Mouse (Mus musculus): Measurements from ENCODE around the gene Ecsit.
"Not testable (repeated sequence)": the region's sequence is repeated elsewhere in the genome, so short reads cannot be mapped to it uniquely, and the experiment has no call there.

Ecsit gene

GRCm38 (mm10) chr9:22089986-22090385, 4.7 kb upstream of the Ecsit start:
- DNase-seq (ENCODE audit: low read depth, low spot score), result no peak

- no peak for DNase-seq (ENCODE audit: low read depth, low spot score)
Measured at GRCm38 (mm10) chr9:22089281-22089680, 4.0 kb upstream of the Ecsit start.

- no peak for DNase-seq (ENCODE audit: low read depth, low spot score)
Measured at GRCm38 (mm10) chr9:22087034-22087618, 1.9 kb upstream of the Ecsit start.

GRCm38 (mm10) chr9:22086012-22086411, 774 bp upstream of the Ecsit start:
- no peak for DNase-seq (ENCODE audit: low read depth, low spot score)

GRCm38 (mm10) chr9:22084667-22085021, 594 bp downstream of the Ecsit start:
- DNase-seq (ENCODE audit: low read depth, low spot score), result no peak

- DNase-seq (ENCODE audit: low read depth, low spot score), result no peak
Measured at GRCm38 (mm10) chr9:22076223-22076622, 9.0 kb downstream of the Ecsit start.

- DNase-seq (ENCODE audit: low read depth, low spot score), result not testable (repeated sequence)
Measured at GRCm38 (mm10) chr9:22075778-22076177, 9.5 kb downstream of the Ecsit start.

GRCm38 (mm10) chr9:22072276-22072675, 13.0 kb downstream of the Ecsit start:
- no peak for DNase-seq (ENCODE audit: low read depth, low spot score)

GRCm38 (mm10) chr9:22070791-22071573, 14.3 kb downstream of the Ecsit start, which contains the start of the genes Gm49318 and Zfp653:
Gene Gm49318 (minus strand): TSS chr9:22071259.
Gene Zfp653 (minus strand): TSS chr9:22071376.
- peak; percentile 89 for DNase-seq (ENCODE audit: low read depth, low spot score)

GRCm38 (mm10) chr9:22069881-22070553, 15.2 kb downstream of the Ecsit start:
- no peak for DNase-seq (ENCODE audit: low read depth, low spot score)

- no peak for DNase-seq (ENCODE audit: low read depth, low spot score)
Measured at GRCm38 (mm10) chr9:22067195-22067594, 18.0 kb downstream of the Ecsit start.

- peak; percentile 35 for DNase-seq (ENCODE audit: low read depth, low spot score)
Measured at GRCm38 (mm10) chr9:22066433-22066832, 18.8 kb downstream of the Ecsit start.

GRCm38 (mm10) chr9:22065642-22066041, 19.6 kb downstream of the Ecsit start:
- DNase-seq (ENCODE audit: low read depth, low spot score), result no peak

GRCm38 (mm10) chr9:22064341-22064740, 20.9 kb downstream of the Ecsit start:
- no peak for DNase-seq (ENCODE audit: low read depth, low spot score)

- DNase-seq (ENCODE audit: low read depth, low spot score), result no peak
Measured at GRCm38 (mm10) chr9:22061339-22061738, 23.9 kb downstream of the Ecsit start.

GRCm38 (mm10) chr9:22058011-22058424, 27.2 kb downstream of the Ecsit start:
- no peak for DNase-seq (ENCODE audit: low read depth, low spot score)

GRCm38 (mm10) chr9:22057031-22057517, 28.2 kb downstream of the Ecsit start:
- no peak for DNase-seq (ENCODE audit: low read depth, low spot score)

- no peak for DNase-seq (ENCODE audit: low read depth, low spot score)
Measured at GRCm38 (mm10) chr9:22056303-22056910, 28.8 kb downstream of the Ecsit start.

GRCm38 (mm10) chr9:22055713-22056112, 29.5 kb downstream of the Ecsit start:
- DNase-seq (ENCODE audit: low read depth, low spot score), result no peak

GRCm38 (mm10) chr9:22054411-22055076, 30.7 kb downstream of the Ecsit start:
- peak; percentile 28 for DNase-seq (ENCODE audit: low read depth, low spot score)

GRCm38 (mm10) chr9:22053657-22054056, 31.6 kb downstream of the Ecsit start:
- DNase-seq (ENCODE audit: low read depth, low spot score), result no peak

- no peak for DNase-seq (ENCODE audit: low read depth, low spot score)
Measured at GRCm38 (mm10) chr9:22051958-22052254, 33.3 kb downstream of the Ecsit start, which contains the start of gene Elavl3. Gene Elavl3 (minus strand): TSS chr9:22052023.
